Mouse (Mus musculus): ENCODE data around the gene Prickle1.
A peak's percentile ranks its signal among the peaks of the same experiment; 100 is the strongest.

Gene Prickle1

DNA sequence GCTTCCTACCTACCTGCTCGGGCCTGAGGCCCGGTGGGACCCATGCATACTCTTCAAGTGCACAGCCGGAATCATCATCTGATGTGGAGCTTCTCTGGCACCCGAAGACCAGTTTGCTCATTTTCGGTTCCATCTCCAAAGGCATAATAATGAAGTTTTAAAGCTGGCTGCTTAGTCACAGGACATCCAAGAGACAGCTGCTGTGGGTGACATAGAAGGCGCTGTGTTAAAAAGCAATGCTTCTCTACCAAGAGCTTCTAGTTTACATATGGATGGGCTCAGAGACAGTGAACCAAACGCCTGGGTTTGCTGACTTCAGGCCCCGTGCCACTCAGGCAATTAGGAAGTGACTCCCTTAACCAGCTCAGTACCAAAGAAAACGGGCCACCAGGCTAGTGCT, 83.3 kb downstream of the Prickle1 start:
- no peak for DNase-seq (ENCODE audit: low read depth, low spot score)

GRCm38 (mm10) chr15:93510690-93511336, 84.9 kb downstream of the Prickle1 start:
- DNase-seq (ENCODE audit: low read depth, low spot score): no peak

DNA sequence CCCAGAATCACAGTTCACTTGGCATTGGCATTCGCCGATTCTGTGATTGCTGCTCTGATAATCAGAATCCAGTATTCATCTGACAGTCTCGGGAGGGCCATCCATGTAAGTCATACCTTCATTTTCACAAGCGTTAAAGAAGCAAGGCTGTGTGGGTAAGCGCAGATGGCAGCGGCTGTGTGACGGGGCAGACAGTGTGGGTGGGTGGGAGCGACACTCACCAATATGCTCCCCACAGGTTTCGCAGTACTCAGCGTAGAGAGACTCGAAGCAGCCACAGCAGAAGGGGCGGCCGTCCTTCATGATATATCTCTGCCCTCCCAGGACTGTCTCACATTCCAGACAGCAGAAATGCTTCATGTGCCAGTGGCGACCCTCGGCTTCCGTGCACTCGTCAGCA, 90.9 kb downstream of the Prickle1 start:
- no peak for DNase-seq (ENCODE audit: low read depth, low spot score)

- peak; percentile 53 for DNase-seq (ENCODE audit: low read depth, low spot score)
Measured at GRCm38 (mm10) chr15:93503201-93503745, 92.4 kb downstream of the Prickle1 start.

- peak; percentile 70 for DNase-seq (ENCODE audit: low read depth, low spot score)
Measured at GRCm38 (mm10) chr15:93502703-93503102, 93.0 kb downstream of the Prickle1 start.

DNA sequence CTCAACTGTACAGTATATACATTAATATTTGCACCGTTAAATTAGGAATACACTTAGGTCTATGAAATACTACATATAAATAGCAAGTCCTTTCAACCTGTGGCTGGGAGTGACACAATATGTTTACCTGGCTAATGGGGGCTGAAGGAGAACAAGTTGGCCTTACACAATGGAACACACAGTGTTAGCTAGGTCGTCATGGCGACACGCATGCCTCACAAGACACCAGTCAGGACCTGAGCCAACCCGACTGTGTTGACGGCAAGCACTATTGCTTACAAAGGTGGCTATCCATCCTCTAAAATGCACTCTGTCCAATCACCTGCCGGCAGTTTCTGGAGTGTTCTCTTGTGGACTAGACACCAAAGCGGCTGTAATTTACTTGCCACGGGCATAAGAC, 95.8 kb downstream of the Prickle1 start:
- DNase-seq (ENCODE audit: low read depth, low spot score): peak; percentile 58

GRCm38 (mm10) chr15:93494700-93495099, 101.0 kb downstream of the Prickle1 start:
- DNase-seq (ENCODE audit: low read depth, low spot score): no peak

- peak; percentile 91 for DNase-seq (ENCODE audit: low read depth, low spot score)
Measured at GRCm38 (mm10) chr15:93489597-93489996, 106.1 kb downstream of the Prickle1 start.

DNA sequence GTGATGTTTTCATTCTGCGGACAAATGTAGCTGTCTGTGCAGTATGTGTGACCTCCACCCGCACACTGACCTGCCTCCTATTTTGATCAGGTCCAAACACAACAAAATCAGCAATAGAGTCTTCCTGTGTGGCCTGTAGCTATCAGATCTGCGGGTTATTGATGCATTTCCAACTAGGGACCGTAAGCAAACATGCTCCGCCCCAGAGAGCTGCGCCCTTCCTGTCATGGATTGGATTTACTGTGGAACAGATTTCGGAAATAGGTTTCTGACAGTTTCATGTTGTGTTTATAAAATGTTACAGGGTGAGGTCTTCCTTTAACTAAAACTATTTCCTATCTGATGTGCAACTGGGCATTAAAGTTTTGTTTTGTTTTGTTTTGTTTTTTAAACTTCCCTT, 109.6 kb downstream of the Prickle1 start:
- no peak for DNase-seq (ENCODE audit: low read depth, low spot score)

- DNase-seq (ENCODE audit: low read depth, low spot score): no peak
Measured at GRCm38 (mm10) chr15:93485252-93485651, 110.4 kb downstream of the Prickle1 start.

- no peak for DNase-seq (ENCODE audit: low read depth, low spot score)
Measured at GRCm38 (mm10) chr15:93484261-93484710, 111.4 kb downstream of the Prickle1 start.

GRCm38 (mm10) chr15:93481112-93481511, 114.6 kb downstream of the Prickle1 start:
- DNase-seq (ENCODE audit: low read depth, low spot score): no peak

DNA sequence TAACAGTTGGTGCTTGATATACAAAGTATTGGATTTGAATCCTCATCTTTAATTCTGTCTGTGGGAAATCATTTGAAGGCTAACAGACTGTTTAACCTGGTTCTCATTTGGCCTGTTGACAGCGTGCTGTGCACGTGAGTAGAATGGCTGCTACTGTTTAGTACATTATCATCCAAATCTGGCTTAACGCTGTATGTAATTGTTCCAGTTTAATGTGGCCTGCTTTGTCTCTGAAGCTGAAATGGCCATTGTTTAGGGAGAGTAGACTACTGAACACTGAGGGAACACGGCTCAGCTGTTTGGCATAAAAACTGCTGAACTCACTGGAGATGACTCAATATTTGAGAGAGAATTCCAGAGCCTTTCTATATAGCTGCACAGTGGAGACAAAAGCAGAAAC, 116.2 kb downstream of the Prickle1 start:
- DNase-seq (ENCODE audit: low read depth, low spot score): no peak

DNA sequence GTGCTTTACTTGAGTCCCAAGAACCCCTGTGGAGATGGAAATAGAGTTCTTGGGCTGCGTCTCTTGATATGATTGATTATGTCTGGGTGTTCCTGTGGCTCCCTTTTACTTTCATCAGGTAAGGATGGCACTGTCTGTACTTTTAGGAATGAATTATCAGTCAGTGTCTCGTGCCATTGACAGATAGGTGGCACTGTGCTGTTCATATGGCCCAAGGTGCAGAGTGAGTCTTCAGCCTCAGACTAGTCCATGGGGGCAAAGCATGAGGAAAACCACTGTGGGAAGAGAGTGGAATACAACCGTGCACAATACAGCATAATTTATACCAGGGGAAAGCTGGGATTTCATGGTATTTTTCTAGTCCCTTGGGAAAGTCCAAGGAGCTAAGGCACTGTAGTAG, 117.0 kb downstream of the Prickle1 start:
- no peak for DNase-seq (ENCODE audit: low read depth, low spot score)

DNA sequence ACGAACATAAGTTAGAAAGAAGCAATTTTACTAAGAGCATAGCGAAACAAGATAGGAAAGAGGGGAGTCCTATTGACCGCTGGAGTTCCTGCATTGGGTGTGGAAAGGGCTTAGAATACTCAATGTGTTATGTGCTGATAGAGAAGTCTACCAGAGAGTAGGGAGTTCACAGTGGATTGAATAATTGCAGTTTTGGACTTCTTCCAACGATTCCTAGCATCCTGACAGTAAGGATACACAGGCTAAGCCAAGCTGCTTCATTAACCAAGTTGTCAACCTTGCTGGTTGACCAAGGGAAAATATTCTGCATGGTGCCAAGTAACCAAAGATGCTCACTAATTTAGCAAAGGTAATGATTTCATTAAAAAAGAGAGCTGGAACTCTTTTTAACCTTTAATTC, 118.0 kb downstream of the Prickle1 start:
- no peak for DNase-seq (ENCODE audit: low read depth, low spot score)

GRCm38 (mm10) chr15:93475688-93476087, 120.0 kb downstream of the Prickle1 start:
- DNase-seq (ENCODE audit: low read depth, low spot score): no peak

GRCm38 (mm10) chr15:93474277-93474676, 121.4 kb downstream of the Prickle1 start:
- no peak for DNase-seq (ENCODE audit: low read depth, low spot score)

DNA sequence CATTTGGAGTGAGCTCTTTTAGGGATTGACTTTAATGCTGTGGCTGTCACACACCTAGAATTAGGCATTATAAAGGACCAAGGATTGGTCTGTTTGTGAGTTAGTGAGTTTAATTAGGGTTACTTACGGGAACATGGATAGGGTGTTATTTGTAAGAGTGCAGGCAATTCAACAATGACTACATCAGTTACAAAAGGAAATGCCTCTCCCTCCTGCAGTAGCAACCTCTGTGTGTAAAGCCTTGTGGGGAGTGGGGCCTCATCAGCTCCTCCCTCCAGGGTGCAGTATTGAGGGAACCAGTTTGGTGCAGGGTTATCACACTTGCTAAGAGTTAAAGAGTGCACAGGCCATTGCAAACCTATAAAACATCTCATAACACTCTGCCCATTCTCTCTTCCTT, 123.6 kb downstream of the Prickle1 start:
- DNase-seq (ENCODE audit: low read depth, low spot score): peak; percentile 50

GRCm38 (mm10) chr15:93471651-93472050, 124.0 kb downstream of the Prickle1 start:
- no peak for DNase-seq (ENCODE audit: low read depth, low spot score)

DNA sequence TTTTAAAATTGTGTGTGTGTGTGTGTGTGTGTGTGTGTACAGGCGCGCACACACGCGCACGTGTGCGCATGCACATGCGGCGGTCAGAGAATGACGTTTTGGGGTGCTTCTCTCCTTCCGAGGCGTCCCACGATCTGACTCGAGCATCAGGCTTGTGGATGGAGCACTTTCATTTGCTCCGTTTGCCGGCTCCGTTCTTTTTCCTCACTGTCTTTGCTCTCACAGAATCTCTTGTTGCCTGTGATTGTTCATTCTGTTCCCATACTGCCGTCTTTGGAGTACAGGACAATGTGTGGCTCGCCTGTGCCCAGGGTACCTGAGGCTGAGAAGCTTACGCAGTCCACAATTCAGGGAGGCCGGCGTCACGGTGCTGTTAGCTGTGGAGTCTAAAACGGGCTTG, 134.6 kb downstream of the Prickle1 start:
- peak; percentile 21 for DNase-seq (ENCODE audit: low read depth, low spot score)

GRCm38 (mm10) chr15:93459422-93459821, 136.3 kb downstream of the Prickle1 start:
- peak; percentile 46 for DNase-seq (ENCODE audit: low read depth, low spot score)

GRCm38 (mm10) chr15:93456005-93456404, 139.7 kb downstream of the Prickle1 start:
- no peak for DNase-seq (ENCODE audit: low read depth, low spot score)

GRCm38 (mm10) chr15:93453296-93453695, 142.4 kb downstream of the Prickle1 start:
- no peak for DNase-seq (ENCODE audit: low read depth, low spot score)

Measured in R1 (cell line).